Mouse (Mus musculus): ENCODE data around the gene A930033H14Rik. TPM values are rescaled to one million over a fixed set of nuclear protein-coding genes. Genes with fewer than 3 reads are reported as not detected.

Gene A930033H14Rik
- total and polyA plus RNA-seq, 3 experiments, result 0.11 TPM; not detected in 2

DNA sequence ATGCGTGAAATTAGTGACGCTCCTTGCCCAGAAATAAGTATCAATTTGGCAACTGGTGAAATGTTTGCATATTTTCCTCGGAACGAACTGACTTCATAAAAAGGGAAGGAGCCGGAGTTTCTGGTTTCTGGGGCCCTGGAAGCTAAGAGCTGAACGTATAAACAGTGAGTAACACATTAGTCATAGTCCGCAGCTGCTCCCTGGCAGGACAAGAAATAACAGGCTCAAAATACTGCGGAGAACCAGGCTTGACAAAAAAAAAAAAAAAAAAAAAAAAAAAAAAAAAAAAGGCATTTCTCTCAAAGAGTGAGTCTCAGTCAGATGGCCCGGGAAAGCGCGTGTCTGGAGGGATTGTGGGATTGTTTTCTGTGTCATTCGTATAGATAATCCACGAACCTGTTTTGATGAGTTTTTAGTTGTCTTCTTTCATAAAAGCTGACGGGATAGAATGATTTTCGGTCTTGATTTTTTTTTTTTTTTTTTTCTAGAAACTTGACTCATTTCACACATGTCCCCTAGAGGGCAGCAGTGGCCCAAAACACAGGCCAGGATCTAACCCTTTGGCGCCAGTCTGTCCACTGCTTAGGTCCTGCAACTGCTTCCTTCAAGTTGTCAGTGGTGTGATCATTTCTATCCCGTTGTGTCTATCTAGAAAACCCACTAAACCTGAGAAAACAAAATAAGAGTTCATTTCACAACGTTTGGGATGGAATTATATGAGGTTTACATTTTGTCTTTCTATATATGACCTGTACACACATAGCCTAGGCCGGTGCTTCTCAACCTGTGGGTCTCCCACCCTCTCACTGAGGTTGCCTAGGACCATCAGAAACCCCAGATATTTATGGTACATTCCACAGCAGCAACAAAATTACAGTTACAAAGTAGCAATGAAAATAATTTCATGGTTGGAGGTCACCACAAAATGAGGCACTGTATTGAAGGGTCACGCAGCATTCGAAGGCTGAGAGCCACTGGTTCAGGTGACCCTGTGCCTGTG is 26.7 kb downstream of the A930033H14Rik start:
- Histone ChIP-seq H3K27me3 (ENCODE audit: insufficient read depth, low read length) (no peaks in the 10 kb centered on the region), H3K36me3 (replicated peaks) (no peaks in the 10 kb centered on the region), H3K9me3 (replicated peaks) (peaks cover 53% of the 10 kb centered on the region), H3K4me3 (ENCODE audit: low read depth, low read length) (no peak overlapping the region), H3K4me1 (ENCODE audit: insufficient read depth, low read depth, low read length) (no peaks in the 10 kb centered on the region)
- DNase-seq (ENCODE audit: low spot score) (no peak), ATAC-seq (ENCODE audit: extremely low read depth, insufficient number of reproducible peaks, low FRiP score, poor library complexity, severe bottlenecking) (no peak)
- no peak for TF ChIP-seq CTCF (IDR thresholded peaks at IDR 0.05; ENCODE audit: low read depth, low read length)
- TF ChIP-seq TAL1 (conservative IDR thresholded peaks at IDR 0.05; ENCODE audit: low read depth, low read length), result no peak
- no peak for TF ChIP-seq GATA2 (IDR thresholded peaks at IDR 0.05; ENCODE audit: borderline replicate concordance, low read depth, low read length)
- no peak for TF ChIP-seq POLR2AphosphoS5 (IDR thresholded peaks at IDR 0.05; ENCODE audit: insufficient replicate concordance, low read depth, low read length)
- TF ChIP-seq GATA1 (IDR thresholded peaks at IDR 0.05; ENCODE audit: borderline replicate concordance, low read length), result no peak

DNA sequence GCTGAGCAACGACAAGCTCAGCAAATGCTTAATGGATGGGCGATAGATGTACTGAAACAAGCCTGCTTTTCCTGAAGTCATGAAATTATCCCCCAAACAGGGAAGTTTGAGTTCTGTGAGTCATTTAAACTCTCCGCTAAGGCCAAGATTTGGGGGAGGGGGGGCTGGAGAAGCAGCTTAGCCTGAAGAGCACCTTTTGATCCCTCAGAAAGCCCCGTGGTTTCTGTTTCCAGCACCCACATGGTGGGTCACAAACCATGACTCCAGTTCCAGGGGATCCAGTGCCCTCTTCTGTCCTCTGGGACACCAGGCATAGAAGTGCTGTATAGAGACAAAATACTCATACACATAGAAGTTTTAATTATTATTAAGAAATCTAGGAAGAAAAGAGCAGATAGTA is 27.5 kb downstream of the A930033H14Rik start:
- H3K4me1 ChIP-seq (ENCODE audit: insufficient read depth, low read depth, low read length), result no peaks in the 10 kb centered on the region
- H3K9me3 ChIP-seq (replicated peaks), result peaks cover 51% of the 10 kb centered on the region
- DNase-seq (ENCODE audit: low spot score) (no peak), ATAC-seq (ENCODE audit: extremely low read depth, insufficient number of reproducible peaks, low FRiP score, poor library complexity, severe bottlenecking) (no peak)
- TF ChIP-seq GATA2 (IDR thresholded peaks at IDR 0.05; ENCODE audit: borderline replicate concordance, low read depth, low read length) (no peak), TAL1 (conservative IDR thresholded peaks at IDR 0.05; ENCODE audit: low read depth, low read length) (no peak), CTCF (IDR thresholded peaks at IDR 0.05; ENCODE audit: low read depth, low read length) (no peak), POLR2AphosphoS5 (IDR thresholded peaks at IDR 0.05; ENCODE audit: insufficient replicate concordance, low read depth, low read length) (no peak), GATA1 (IDR thresholded peaks at IDR 0.05; ENCODE audit: borderline replicate concordance, low read length) (no peak)
- H3K36me3 ChIP-seq (replicated peaks), result no peaks in the 10 kb centered on the region
- no peak overlapping the region for H3K4me3 ChIP-seq (ENCODE audit: low read depth, low read length)
- H3K27me3 ChIP-seq (ENCODE audit: insufficient read depth, low read length), result no peaks in the 10 kb centered on the region

DNA sequence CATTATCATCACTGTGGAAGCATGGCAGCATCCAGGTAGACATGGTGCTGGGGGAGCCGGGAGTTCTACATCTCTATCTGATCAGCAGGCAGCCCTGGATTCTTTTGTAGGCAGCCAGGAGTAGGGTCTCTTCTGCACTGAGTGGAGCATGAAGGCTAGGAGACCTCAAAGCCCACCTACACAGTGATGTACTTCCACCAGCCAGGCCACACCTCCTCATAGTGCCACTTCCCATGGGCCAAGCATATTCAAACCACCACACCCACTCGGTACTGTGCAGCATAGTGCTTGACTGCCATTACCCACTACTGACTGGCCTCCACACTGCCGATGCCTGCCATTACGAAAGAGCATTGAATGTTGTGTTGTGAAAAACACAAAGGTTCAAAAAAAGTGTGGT is 28.0 kb downstream of the A930033H14Rik start:
- no peak overlapping the region for H3K4me3 ChIP-seq (ENCODE audit: low read depth, low read length)
- ATAC-seq (ENCODE audit: extremely low read depth, insufficient number of reproducible peaks, low FRiP score, poor library complexity, severe bottlenecking), result no peak

DNA sequence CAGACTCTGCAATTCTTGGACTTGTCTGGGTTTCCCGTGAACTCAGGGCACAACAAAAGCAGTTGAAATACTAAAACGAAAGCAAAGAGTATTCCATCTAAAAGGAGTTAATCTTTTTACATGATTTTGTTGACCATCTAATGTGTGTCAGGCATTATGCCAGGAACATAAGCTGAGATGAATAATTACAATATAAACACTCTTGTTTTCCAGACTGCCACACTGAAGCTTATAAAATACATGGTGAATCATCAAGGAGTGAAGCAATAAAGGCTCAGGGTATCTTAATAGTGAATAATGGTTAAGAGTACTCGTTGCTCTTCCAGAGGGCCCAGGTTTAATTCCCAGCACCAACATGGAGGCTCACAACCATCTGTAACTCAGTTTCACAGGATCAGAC is 31.9 kb downstream of the A930033H14Rik start:
- no peaks in the 10 kb centered on the region for H3K27me3 ChIP-seq (ENCODE audit: insufficient read depth, low read length)
- no peaks in the 10 kb centered on the region for H3K4me1 ChIP-seq (ENCODE audit: insufficient read depth, low read depth, low read length)
- H3K4me3 ChIP-seq (ENCODE audit: low read depth, low read length), result no peak overlapping the region
- no peaks in the 10 kb centered on the region for H3K36me3 ChIP-seq (replicated peaks)
- ATAC-seq (ENCODE audit: extremely low read depth, insufficient number of reproducible peaks, low FRiP score, poor library complexity, severe bottlenecking) (no peak), DNase-seq (ENCODE audit: low spot score) (no peak)
- TF ChIP-seq GATA2 (IDR thresholded peaks at IDR 0.05; ENCODE audit: borderline replicate concordance, low read depth, low read length) (no peak), POLR2AphosphoS5 (IDR thresholded peaks at IDR 0.05; ENCODE audit: insufficient replicate concordance, low read depth, low read length) (no peak), TAL1 (conservative IDR thresholded peaks at IDR 0.05; ENCODE audit: low read depth, low read length) (no peak), GATA1 (IDR thresholded peaks at IDR 0.05; ENCODE audit: borderline replicate concordance, low read length) (no peak), CTCF (IDR thresholded peaks at IDR 0.05; ENCODE audit: low read depth, low read length) (no peak)
- H3K9me3 ChIP-seq (replicated peaks), result peaks cover 51% of the 10 kb centered on the region

More for the DNA sequence above, 28.0 kb downstream of the A930033H14Rik start:
- no peak for DNase-seq (ENCODE audit: low spot score)
- H3K27me3 ChIP-seq (ENCODE audit: insufficient read depth, low read length), result no peaks in the 10 kb centered on the region
- peaks cover 55% of the 10 kb centered on the region for H3K9me3 ChIP-seq (replicated peaks)
- TF ChIP-seq GATA1 (IDR thresholded peaks at IDR 0.05; ENCODE audit: borderline replicate concordance, low read length), result no peak
- TF ChIP-seq CTCF (IDR thresholded peaks at IDR 0.05; ENCODE audit: low read depth, low read length), result no peak
- TF ChIP-seq TAL1 (conservative IDR thresholded peaks at IDR 0.05; ENCODE audit: low read depth, low read length), result no peak
- TF ChIP-seq GATA2 (IDR thresholded peaks at IDR 0.05; ENCODE audit: borderline replicate concordance, low read depth, low read length), result no peak
- no peak for TF ChIP-seq POLR2AphosphoS5 (IDR thresholded peaks at IDR 0.05; ENCODE audit: insufficient replicate concordance, low read depth, low read length)
- no peaks in the 10 kb centered on the region for H3K4me1 ChIP-seq (ENCODE audit: insufficient read depth, low read depth, low read length)
- H3K36me3 ChIP-seq (replicated peaks), result no peaks in the 10 kb centered on the region

DNA sequence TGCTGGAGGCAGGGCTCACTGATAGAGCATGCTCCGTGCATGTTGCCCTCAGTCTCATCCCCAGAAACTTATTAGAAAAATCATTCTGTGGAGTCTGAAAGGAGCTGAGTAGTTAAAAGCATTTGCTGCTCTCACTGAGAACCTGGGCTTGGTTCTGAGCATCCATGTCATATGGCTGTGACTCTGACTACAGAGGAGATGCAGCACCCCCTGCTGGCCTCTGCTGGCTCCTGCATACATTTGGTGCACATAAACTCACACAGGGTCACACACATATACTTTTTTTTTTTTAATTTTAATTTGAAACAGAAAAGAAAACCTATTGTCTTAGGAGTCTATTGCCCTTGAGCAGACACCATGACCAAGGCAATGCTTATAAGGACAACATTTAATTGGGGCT is 33.6 kb downstream of the A930033H14Rik start:
- H3K4me1 ChIP-seq (ENCODE audit: insufficient read depth, low read depth, low read length), result no peaks in the 10 kb centered on the region
- DNase-seq (ENCODE audit: low spot score) (no peak), ATAC-seq (ENCODE audit: extremely low read depth, insufficient number of reproducible peaks, low FRiP score, poor library complexity, severe bottlenecking) (no peak)
- H3K4me3 ChIP-seq (ENCODE audit: low read depth, low read length), result no peak overlapping the region
- peaks cover 39% of the 10 kb centered on the region for H3K9me3 ChIP-seq (replicated peaks)
- TF ChIP-seq CTCF (IDR thresholded peaks at IDR 0.05; ENCODE audit: low read depth, low read length) (no peak), POLR2AphosphoS5 (IDR thresholded peaks at IDR 0.05; ENCODE audit: insufficient replicate concordance, low read depth, low read length) (no peak), GATA2 (IDR thresholded peaks at IDR 0.05; ENCODE audit: borderline replicate concordance, low read depth, low read length) (no peak), GATA1 (IDR thresholded peaks at IDR 0.05; ENCODE audit: borderline replicate concordance, low read length) (no peak), TAL1 (conservative IDR thresholded peaks at IDR 0.05; ENCODE audit: low read depth, low read length) (no peak)
- no peaks in the 10 kb centered on the region for H3K36me3 ChIP-seq (replicated peaks)
- no peaks in the 10 kb centered on the region for H3K27me3 ChIP-seq (ENCODE audit: insufficient read depth, low read length)

DNA sequence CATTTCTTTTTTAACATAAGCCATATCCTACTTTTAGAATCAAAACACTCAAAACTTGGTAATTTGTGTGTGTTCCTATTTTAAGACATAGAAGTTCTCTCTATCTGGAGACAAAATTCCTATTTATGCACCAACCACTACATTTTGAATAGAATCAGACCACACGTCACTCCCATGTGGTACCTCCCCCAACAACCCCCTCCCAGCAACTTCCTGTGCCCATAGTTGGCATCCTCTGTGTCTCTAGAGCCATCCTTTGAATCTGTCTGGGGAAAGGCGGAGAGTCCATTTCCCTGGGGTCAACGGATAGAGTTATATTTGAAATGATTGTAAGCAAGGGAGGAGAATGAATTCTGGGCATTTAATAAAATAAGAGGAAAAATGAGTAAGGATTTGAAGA is 36.8 kb downstream of the A930033H14Rik start:
- DNase-seq (ENCODE audit: low spot score) (no peak), ATAC-seq (ENCODE audit: extremely low read depth, insufficient number of reproducible peaks, low FRiP score, poor library complexity, severe bottlenecking) (no peak)
- Histone ChIP-seq H3K36me3 (replicated peaks) (no peaks in the 10 kb centered on the region), H3K27me3 (ENCODE audit: insufficient read depth, low read length) (no peaks in the 10 kb centered on the region), H3K9me3 (replicated peaks) (peaks cover 34% of the 10 kb centered on the region), H3K4me1 (ENCODE audit: insufficient read depth, low read depth, low read length) (no peaks in the 10 kb centered on the region), H3K4me3 (ENCODE audit: low read depth, low read length) (no peak overlapping the region)
- TF ChIP-seq GATA1 (IDR thresholded peaks at IDR 0.05; ENCODE audit: borderline replicate concordance, low read length), result no peak
- no peak for TF ChIP-seq POLR2AphosphoS5 (IDR thresholded peaks at IDR 0.05; ENCODE audit: insufficient replicate concordance, low read depth, low read length)
- TF ChIP-seq TAL1 (conservative IDR thresholded peaks at IDR 0.05; ENCODE audit: low read depth, low read length), result no peak

All from G1E (cell line).